Mouse (Mus musculus) neural tube, embryonic 15.5 days (tissue): ENCODE results near the gene Sertad1. TPM values are rescaled to one million over a fixed set of nuclear protein-coding genes. Genes with fewer than 3 reads are reported as not detected.

ENCODE experiments used
- ATAC-seq: fragments of 200-750 bp; cut with Nextera tagmentation; 2 replicates; pipeline ENCODE4 v1.8.0; 2017; ENCODE audit warnings: mild to moderate bottlenecking, moderate TSS enrichment, moderate library complexity; ENCODE audit not compliant: low FRiP score
- H3K27ac ChIP-seq: fragments of 300-500 bp; sonication (generic); replicated peaks from 2 replicates; pipeline ENCODE4 v1.5.1; 2015; ENCODE audit warnings: mild to moderate bottlenecking, inconsistent platforms
- H3K27me3 ChIP-seq: fragments of 300-500 bp; sonication (generic); replicated peaks from 2 replicates; pipeline ENCODE4 v1.6.1; 2015; ENCODE audit warnings: inconsistent platforms
- H3K36me3 ChIP-seq: fragments of 300-500 bp; sonication (generic); 2 replicates; pipeline ENCODE4 v1.6.1; 2015; ENCODE audit warnings: inconsistent platforms
- H3K4me1 ChIP-seq: fragments of 300-500 bp; sonication (generic); 2 replicates; pipeline ENCODE4 v1.6.1; 2015; ENCODE audit warnings: inconsistent platforms
- H3K4me2 ChIP-seq: fragments of 300-500 bp; sonication (generic); 2 replicates; pipeline ENCODE4 v1.6.1; 2015; ENCODE audit warnings: inconsistent platforms, mild to moderate bottlenecking, moderate library complexity
- H3K4me3 ChIP-seq: fragments of 300-500 bp; sonication (generic); replicated peaks from 2 replicates; pipeline ENCODE4 v1.5.1; 2015; ENCODE audit warnings: mild to moderate bottlenecking, inconsistent platforms
- H3K9ac ChIP-seq: fragments of 300-500 bp; sonication (generic); replicated peaks from 2 replicates; pipeline ENCODE4 v1.6.1; 2015; ENCODE audit warnings: mild to moderate bottlenecking, inconsistent platforms
- H3K9me3 ChIP-seq: fragments of 300-500 bp; sonication (generic); replicated peaks from 2 replicates; pipeline ENCODE4 v1.6.1; 2016; ENCODE audit warnings: inconsistent platforms
- WGBS: fragments of 180-500 bp; shearing (Covaris S2); methylation state at CpG from one replicate; pipeline ENCODE4 v1.1.7; 2015; ENCODE audit warnings: mixed read lengths; 5-methylcytosine and 5-hydroxymethylcytosine counted together
- polyA plus RNA-seq: library from polyadenylated mRNA; unstranded; fragments of >200 nt; fragmentation: Nextera tagmentation; extraction: Ambion mirVana; gene quantifications from 2 replicates; pipeline ENCODE4 v1.2.1, GENCODE M21; 2015

Gene Sertad1
- polyA plus RNA-seq, 1 experiment from 2014 or later: 11.6 TPM

- Histone ChIP-seq H3K27me3 (no peaks in the 10 kb centered on the region), H3K27ac (peak overlapping the region; percentile 92), H3K9ac (no peak overlapping the region), H3K4me3 (peak overlapping the region; percentile 49), H3K9me3 (no peaks in the 10 kb centered on the region), H3K4me2 (peak overlapping the region; percentile 62), H3K4me1 (peaks cover 20% of the 10 kb centered on the region), H3K36me3 (no peaks in the 10 kb centered on the region)
- 26% methylated on average over 6 of the region's 6 CpGs for WGBS
- ATAC-seq: peak; percentile 70
These were observed 21.9 kb downstream of the Sertad1 start for GRCm38 (mm10) chr7:27508648-27509005.

- 86% methylated on average over 2 of the region's 2 CpGs for WGBS
- ATAC-seq: no peak
- Histone ChIP-seq H3K4me1 (peaks cover 20% of the 10 kb centered on the region), H3K4me2 (no peak overlapping the region), H3K4me3 (no peak overlapping the region), H3K36me3 (no peaks in the 10 kb centered on the region), H3K27me3 (no peaks in the 10 kb centered on the region), H3K9ac (no peak overlapping the region), H3K27ac (no peak overlapping the region), H3K9me3 (no peaks in the 10 kb centered on the region)
These were observed 24.1 kb downstream of the Sertad1 start for GRCm38 (mm10) chr7:27510809-27511208.

- WGBS: 78% methylated on average over 9 of the region's 9 CpGs
- Histone ChIP-seq H3K4me1 (no peaks in the 10 kb centered on the region), H3K4me2 (no peak overlapping the region), H3K9me3 (no peaks in the 10 kb centered on the region), H3K27me3 (no peaks in the 10 kb centered on the region), H3K36me3 (no peaks in the 10 kb centered on the region), H3K4me3 (no peak overlapping the region), H3K27ac (no peak overlapping the region), H3K9ac (no peak overlapping the region)
- ATAC-seq: no peak
These were observed 28.3 kb downstream of the Sertad1 start for GRCm38 (mm10) chr7:27514961-27515360.

GRCm38 (mm10) chr7:27518314-27518713 lies 31.6 kb downstream of the Sertad1 start:
- H3K4me3 ChIP-seq: no peak overlapping the region
- H3K4me2 ChIP-seq: no peak overlapping the region
- WGBS: 88% methylated on average over 9 of the region's 9 CpGs
- H3K36me3 ChIP-seq: no peaks in the 10 kb centered on the region
- no peaks in the 10 kb centered on the region for H3K9me3 ChIP-seq
- no peaks in the 10 kb centered on the region for H3K27me3 ChIP-seq
- no peaks in the 10 kb centered on the region for H3K4me1 ChIP-seq
- no peak overlapping the region for H3K27ac ChIP-seq
- ATAC-seq: no peak
- H3K9ac ChIP-seq: no peak overlapping the region

GRCm38 (mm10) chr7:27520104-27520503 lies 33.4 kb downstream of the Sertad1 start:
- no peak overlapping the region for H3K27ac ChIP-seq
- no peak overlapping the region for H3K4me3 ChIP-seq
- no peak overlapping the region for H3K4me2 ChIP-seq
- ATAC-seq: no peak
- H3K36me3 ChIP-seq: no peaks in the 10 kb centered on the region
- no peak overlapping the region for H3K9ac ChIP-seq
- H3K27me3 ChIP-seq: no peaks in the 10 kb centered on the region
- H3K4me1 ChIP-seq: no peaks in the 10 kb centered on the region
- H3K9me3 ChIP-seq: no peaks in the 10 kb centered on the region

GRCm38 (mm10) chr7:27520599-27520998 lies 33.9 kb downstream of the Sertad1 start:
- Histone ChIP-seq H3K4me1 (no peaks in the 10 kb centered on the region), H3K9ac (no peak overlapping the region), H3K27ac (no peak overlapping the region), H3K4me3 (no peak overlapping the region), H3K4me2 (no peak overlapping the region), H3K9me3 (no peaks in the 10 kb centered on the region), H3K27me3 (no peaks in the 10 kb centered on the region), H3K36me3 (no peaks in the 10 kb centered on the region)
- 71% methylated on average over 1 of the region's 1 CpGs for WGBS
- ATAC-seq: no peak

- 65% methylated on average over 5 of the region's 5 CpGs for WGBS
- H3K4me2 ChIP-seq: no peak within 1 kb of the TSS
- no peak within 1 kb of the TSS for H3K9ac ChIP-seq
- ATAC-seq: no peak; the same call in 1 of the 2 replicates
- 0 out of 2 replicates have a peak, but pooled peaks cover 6% of the 10 kb centered on the region for H3K4me1 ChIP-seq
- H3K27ac ChIP-seq: no peak within 1 kb of the TSS
- H3K36me3 ChIP-seq: no peaks in the 10 kb centered on the region
- no peaks in the 10 kb centered on the region for H3K27me3 ChIP-seq
- no peak within 1 kb of the TSS for H3K4me3 ChIP-seq
- H3K9me3 ChIP-seq: no peaks in the 10 kb centered on the region
These were observed 36.3 kb downstream of the Sertad1 start, which contains the start of gene Hipk4 for GRCm38 (mm10) chr7:27522967-27523366. TSS of gene Hipk4 (plus strand) at chr7:27523267.

- ATAC-seq: no peak
- 96% methylated on average over 13 of the region's 13 CpGs for WGBS
- H3K9me3 ChIP-seq: no peaks in the 10 kb centered on the region
- peaks cover 2% of the 10 kb centered on the region; the same call in 1 of the 2 replicates for H3K36me3 ChIP-seq
- no peak overlapping the region for H3K4me2 ChIP-seq
- no peak overlapping the region for H3K4me3 ChIP-seq
- H3K9ac ChIP-seq: no peak overlapping the region
- H3K27ac ChIP-seq: no peak overlapping the region
- 0 out of 2 replicates have a peak, but pooled peaks cover 6% of the 10 kb centered on the region for H3K4me1 ChIP-seq
- H3K27me3 ChIP-seq: no peaks in the 10 kb centered on the region
These were observed 37.1 kb downstream of the Sertad1 start for GRCm38 (mm10) chr7:27523805-27524204.

GRCm38 (mm10) chr7:27526039-27526827 lies 39.5 kb downstream of the Sertad1 start:
- ATAC-seq: peak; percentile 81
- Histone ChIP-seq H3K9ac (no peak overlapping the region), H3K27me3 (no peaks in the 10 kb centered on the region), H3K4me1 (0 out of 2 replicates have a peak, but pooled peaks cover 6% of the 10 kb centered on the region), H3K36me3 (peaks cover 24% of the 10 kb centered on the region), H3K4me2 (no peak overlapping the region), H3K27ac (no peak overlapping the region), H3K4me3 (no peak overlapping the region), H3K9me3 (no peaks in the 10 kb centered on the region)
- 25% methylated on average over 10 of the region's 10 CpGs for WGBS

- no peak for ATAC-seq
- 0 out of 2 replicates have a peak, but pooled peaks cover 6% of the 10 kb centered on the region for H3K4me1 ChIP-seq
- H3K27ac ChIP-seq: no peak overlapping the region
- H3K4me3 ChIP-seq: no peak overlapping the region
- H3K27me3 ChIP-seq: no peaks in the 10 kb centered on the region
- no peaks in the 10 kb centered on the region for H3K9me3 ChIP-seq
- H3K9ac ChIP-seq: no peak overlapping the region
- H3K4me2 ChIP-seq: no peak overlapping the region
- 82% methylated on average over 21 of the region's 21 CpGs for WGBS
- peaks cover 48% of the 10 kb centered on the region for H3K36me3 ChIP-seq
These were observed 42.4 kb downstream of the Sertad1 start for GRCm38 (mm10) chr7:27529070-27529469.

- ATAC-seq: no peak
- Histone ChIP-seq H3K4me3 (no peak overlapping the region), H3K4me2 (no peak overlapping the region), H3K9ac (no peak overlapping the region), H3K27me3 (no peaks in the 10 kb centered on the region), H3K36me3 (peaks cover 65% of the 10 kb centered on the region), H3K27ac (no peak overlapping the region), H3K9me3 (no peaks in the 10 kb centered on the region), H3K4me1 (0 out of 2 replicates have a peak, but pooled peaks cover 6% of the 10 kb centered on the region)
- WGBS: 86% methylated on average over 3 of the region's 3 CpGs
These were observed 44.2 kb downstream of the Sertad1 start for GRCm38 (mm10) chr7:27530937-27531336.

GRCm38 (mm10) chr7:27531707-27532106 lies 45.0 kb downstream of the Sertad1 start:
- H3K9ac ChIP-seq: no peak overlapping the region
- no peak overlapping the region for H3K27ac ChIP-seq
- 85% methylated on average over 10 of the region's 10 CpGs for WGBS
- no peaks in the 10 kb centered on the region for H3K4me1 ChIP-seq
- no peak overlapping the region for H3K4me2 ChIP-seq
- no peaks in the 10 kb centered on the region for H3K9me3 ChIP-seq
- no peaks in the 10 kb centered on the region for H3K27me3 ChIP-seq
- H3K4me3 ChIP-seq: no peak overlapping the region
- H3K36me3 ChIP-seq: peaks cover 72% of the 10 kb centered on the region
- ATAC-seq: no peak
